Mouse (Mus musculus) heart, embryonic 15.5 days (tissue): ENCODE data around the gene Gm9747. TPM values are rescaled to one million over a fixed set of nuclear protein-coding genes. Genes with fewer than 3 reads are reported as not detected.

Experiments used
- ATAC-seq: fragments of 200-750 bp; cut with Nextera tagmentation; replicated peaks from 2 replicates; pipeline ENCODE4 v1.8.0; 2017; ENCODE audit warnings: low read depth, moderate TSS enrichment; ENCODE audit not compliant: insufficient number of reproducible peaks, insufficient read depth, low FRiP score
- H3K27ac ChIP-seq: fragments of 300-500 bp; sonication (generic); 2 replicates; pipeline ENCODE4 v1.5.1; 2015; ENCODE audit warnings: mild to moderate bottlenecking, inconsistent platforms
- H3K27me3 ChIP-seq: fragments of 300-500 bp; sonication (generic); 2 replicates; pipeline ENCODE4 v1.6.1; 2015; ENCODE audit warnings: inconsistent platforms
- H3K36me3 ChIP-seq: fragments of 300-500 bp; sonication (generic); 2 replicates; pipeline ENCODE4 v1.6.1; 2015; ENCODE audit warnings: mild to moderate bottlenecking, inconsistent platforms
- H3K4me1 ChIP-seq: fragments of 300-500 bp; sonication (generic); replicated peaks from 2 replicates; pipeline ENCODE4 v1.6.1; 2015; ENCODE audit warnings: inconsistent platforms
- H3K4me2 ChIP-seq: fragments of 300-500 bp; sonication (generic); 2 replicates; pipeline ENCODE4 v1.6.1; 2015; ENCODE audit warnings: inconsistent platforms, mild to moderate bottlenecking, moderate library complexity
- H3K4me3 ChIP-seq: fragments of 300-500 bp; sonication (generic); 2 replicates; pipeline ENCODE4 v1.5.1; 2015; ENCODE audit warnings: mild to moderate bottlenecking, inconsistent platforms
- H3K9ac ChIP-seq: fragments of 300-500 bp; sonication (generic); 2 replicates; pipeline ENCODE4 v1.6.1; 2015; ENCODE audit warnings: mild to moderate bottlenecking, inconsistent platforms
- H3K9me3 ChIP-seq: fragments of 300-500 bp; sonication (generic); replicated peaks from 2 replicates; pipeline ENCODE4 v1.6.1; 2016; ENCODE audit warnings: inconsistent platforms
- WGBS: fragments of 180-500 bp; shearing (Covaris S2); methylation state at CpG from one replicate; pipeline ENCODE4 v1.1.7; 2015; ENCODE audit warnings: mixed read lengths; 5-methylcytosine and 5-hydroxymethylcytosine counted together
- polyA plus RNA-seq: library from polyadenylated mRNA; unstranded; fragments of >200 nt; fragmentation: Nextera tagmentation; extraction: Ambion mirVana; gene quantifications from 2 replicates; pipeline ENCODE4 v1.2.1, GENCODE M21; 2015

Gene Gm9747
- 27.1 and 29.3 TPM in 2 replicates for polyA plus RNA-seq

GRCm38 (mm10) chr1:82232812-82233211 lies at the start of gene Gm9747:
Gm9747 (plus strand) TSS chr1:82233112.
- Histone ChIP-seq H3K4me3 (no peak within 1 kb of the TSS), H3K9ac (no peak within 1 kb of the TSS), H3K9me3 (no peaks in the 10 kb centered on the region), H3K36me3 (peaks cover 30% of the 10 kb centered on the region), H3K27ac (no peak within 1 kb of the TSS), H3K4me2 (no peak within 1 kb of the TSS), H3K27me3 (no peaks in the 10 kb centered on the region), H3K4me1 (peaks cover 4% of the 10 kb centered on the region; the same call in 1 of the 2 replicates)
- 94% methylated on average over 3 of the region's 3 CpGs for WGBS
- ATAC-seq: no peak

- H3K36me3 ChIP-seq: no peaks in the 10 kb centered on the region
- no peak overlapping the region for H3K9ac ChIP-seq
- peaks cover 11% of the 10 kb centered on the region; the same call in 1 of the 2 replicates for H3K4me1 ChIP-seq
- 48% methylated on average over 8 of the region's 8 CpGs for WGBS
- no peak overlapping the region for H3K4me3 ChIP-seq
- H3K9me3 ChIP-seq: no peaks in the 10 kb centered on the region
- H3K27me3 ChIP-seq: no peaks in the 10 kb centered on the region
- H3K4me2 ChIP-seq: no peak overlapping the region
- ATAC-seq: no peak
- H3K27ac ChIP-seq: peak overlapping the region; percentile 53
These were observed 48.9 kb upstream of the Gm9747 start for GRCm38 (mm10) chr1:82183913-82184442.

GRCm38 (mm10) chr1:82188549-82189231 lies 44.2 kb upstream of the Gm9747 start:
- Histone ChIP-seq H3K9me3 (no peaks in the 10 kb centered on the region), H3K36me3 (no peaks in the 10 kb centered on the region), H3K4me1 (peaks cover 22% of the 10 kb centered on the region; the same call in 1 of the 2 replicates), H3K27ac (no peak overlapping the region), H3K4me2 (no peak overlapping the region), H3K4me3 (no peak overlapping the region), H3K27me3 (no peaks in the 10 kb centered on the region), H3K9ac (no peak overlapping the region)
- 79% methylated on average over 10 of the region's 10 CpGs for WGBS
- ATAC-seq: no peak

DNA sequence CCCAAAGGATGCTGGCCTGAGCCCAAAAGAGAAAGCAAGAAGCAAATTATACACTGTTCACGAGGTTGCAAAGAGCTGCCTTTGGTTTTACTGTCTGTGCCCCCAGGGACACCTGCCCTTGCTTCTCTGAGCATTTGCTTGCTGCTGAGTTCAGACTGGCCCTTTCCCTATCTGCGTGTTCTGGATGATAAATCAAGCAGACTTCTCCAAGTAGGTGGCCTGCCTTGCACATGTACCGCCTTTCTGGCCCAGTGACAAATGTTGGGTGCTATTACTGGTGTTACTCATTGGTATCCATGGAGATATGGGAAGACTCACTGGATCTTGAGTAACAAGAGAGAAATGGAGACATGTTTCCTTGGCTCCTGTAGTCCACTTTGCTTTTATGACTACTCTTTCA lies 43.4 kb upstream of the Gm9747 start:
- H3K27ac ChIP-seq: no peak overlapping the region
- no peaks in the 10 kb centered on the region for H3K9me3 ChIP-seq
- H3K4me2 ChIP-seq: no peak overlapping the region
- no peaks in the 10 kb centered on the region for H3K27me3 ChIP-seq
- no peak overlapping the region for H3K4me3 ChIP-seq
- H3K36me3 ChIP-seq: no peaks in the 10 kb centered on the region
- ATAC-seq: no peak
- H3K9ac ChIP-seq: no peak overlapping the region
- H3K4me1 ChIP-seq: peaks cover 17% of the 10 kb centered on the region; the same call in 1 of the 2 replicates
- 40% methylated on average over 3 of the region's 3 CpGs for WGBS

- Histone ChIP-seq H3K27ac (no peak overlapping the region), H3K4me1 (peaks cover 12% of the 10 kb centered on the region; the same call in 1 of the 2 replicates), H3K27me3 (no peaks in the 10 kb centered on the region), H3K4me2 (no peak overlapping the region), H3K4me3 (no peak overlapping the region), H3K9ac (no peak overlapping the region), H3K36me3 (no peaks in the 10 kb centered on the region), H3K9me3 (no peaks in the 10 kb centered on the region)
- 46% methylated on average over 3 of the region's 3 CpGs for WGBS
- no peak for ATAC-seq
These were observed 41.3 kb upstream of the Gm9747 start for GRCm38 (mm10) chr1:82191579-82191978.

GRCm38 (mm10) chr1:82199918-82200317 lies 33.0 kb upstream of the Gm9747 start:
- no peaks in the 10 kb centered on the region for H3K27me3 ChIP-seq
- no peak overlapping the region for H3K9ac ChIP-seq
- peak; percentile 79 for ATAC-seq
- H3K27ac ChIP-seq: peak overlapping the region; percentile 89
- no peak overlapping the region for H3K4me3 ChIP-seq
- 3% methylated on average over 1 of the region's 1 CpGs for WGBS
- H3K36me3 ChIP-seq: no peaks in the 10 kb centered on the region
- no peaks in the 10 kb centered on the region for H3K9me3 ChIP-seq
- peak overlapping the region; percentile 45; the same call in 1 of the 2 replicates for H3K4me2 ChIP-seq
- H3K4me1 ChIP-seq: peaks cover 28% of the 10 kb centered on the region

GRCm38 (mm10) chr1:82200636-82201035 lies 32.3 kb upstream of the Gm9747 start:
- 0 out of 2 replicates have a peak overlapping the region, but pooled peaks have one; percentile 2 for H3K4me3 ChIP-seq
- peak; percentile 47; the same call in 1 of the 2 replicates for ATAC-seq
- H3K9ac ChIP-seq: no peak overlapping the region

GRCm38 (mm10) chr1:82207511-82207910 lies 25.4 kb upstream of the Gm9747 start:
- ATAC-seq: no peak
- no peak overlapping the region for H3K4me2 ChIP-seq
- no peak overlapping the region for H3K27ac ChIP-seq
- H3K9ac ChIP-seq: no peak overlapping the region
- no peaks in the 10 kb centered on the region for H3K9me3 ChIP-seq
- no peak overlapping the region for H3K4me3 ChIP-seq
- peaks cover 9% of the 10 kb centered on the region for H3K4me1 ChIP-seq
- H3K36me3 ChIP-seq: no peaks in the 10 kb centered on the region
- H3K27me3 ChIP-seq: no peaks in the 10 kb centered on the region
- WGBS: 49% methylated on average over 5 of the region's 5 CpGs

More at GRCm38 (mm10) chr1:82200636-82201035, 32.3 kb upstream of the Gm9747 start:
- H3K27me3 ChIP-seq: no peaks in the 10 kb centered on the region
- no peaks in the 10 kb centered on the region for H3K9me3 ChIP-seq
- no peaks in the 10 kb centered on the region for H3K36me3 ChIP-seq
- H3K4me1 ChIP-seq: peaks cover 28% of the 10 kb centered on the region
- WGBS: 23% methylated on average over 7 of the region's 7 CpGs
- peak overlapping the region; percentile 89 for H3K27ac ChIP-seq
- H3K4me2 ChIP-seq: peak overlapping the region; percentile 45

GRCm38 (mm10) chr1:82220673-82221396 lies 12.1 kb upstream of the Gm9747 start:
- Histone ChIP-seq H3K4me2 (peak overlapping the region; percentile 28; the same call in 1 of the 2 replicates), H3K27me3 (no peaks in the 10 kb centered on the region), H3K4me3 (no peak overlapping the region), H3K27ac (peak overlapping the region; percentile 32; the same call in 1 of the 2 replicates), H3K9ac (no peak overlapping the region), H3K36me3 (no peaks in the 10 kb centered on the region), H3K4me1 (peaks cover 12% of the 10 kb centered on the region), H3K9me3 (no peaks in the 10 kb centered on the region)
- 0 out of 2 replicates have a peak, but pooled peaks have one; percentile 31 for ATAC-seq
- 34% methylated on average over 12 of the region's 12 CpGs for WGBS

DNA sequence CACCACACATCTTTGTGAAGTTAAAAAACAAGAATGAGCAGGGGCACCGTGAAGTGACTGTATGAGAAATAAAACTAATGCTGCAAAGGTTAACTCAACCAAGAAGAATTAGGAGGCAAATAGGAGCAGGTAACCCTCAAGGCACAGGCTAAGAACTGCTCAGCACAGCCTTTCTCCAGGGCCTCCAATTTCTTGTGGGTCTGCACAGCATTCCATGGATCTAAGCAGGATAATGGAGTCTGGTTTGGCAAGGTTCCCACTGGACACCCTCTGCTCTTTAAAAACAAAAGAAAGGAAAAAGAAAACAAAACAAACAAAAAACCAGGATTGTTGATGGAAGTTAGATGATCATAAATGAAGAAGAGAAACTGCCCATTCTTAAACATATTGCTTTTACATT lies 11.4 kb upstream of the Gm9747 start:
- H3K4me2 ChIP-seq: no peak overlapping the region
- ATAC-seq: no peak
- H3K27ac ChIP-seq: peak overlapping the region; percentile 32; the same call in 1 of the 2 replicates
- no peaks in the 10 kb centered on the region for H3K9me3 ChIP-seq
- no peak overlapping the region for H3K9ac ChIP-seq
- no peak overlapping the region for H3K4me3 ChIP-seq
- H3K4me1 ChIP-seq: peaks cover 12% of the 10 kb centered on the region
- no peaks in the 10 kb centered on the region for H3K27me3 ChIP-seq
- no peaks in the 10 kb centered on the region for H3K36me3 ChIP-seq
- WGBS: 44% methylated on average over 1 of the region's 1 CpGs

GRCm38 (mm10) chr1:82223042-82223795 lies 9.7 kb upstream of the Gm9747 start:
- ATAC-seq: no peak
- no peaks in the 10 kb centered on the region for H3K9me3 ChIP-seq

More at GRCm38 (mm10) chr1:82223042-82223795, 9.7 kb upstream of the Gm9747 start:
- WGBS: 85% methylated on average over 5 of the region's 5 CpGs
- Histone ChIP-seq H3K9ac (no peak overlapping the region), H3K36me3 (no peaks in the 10 kb centered on the region), H3K4me3 (no peak overlapping the region), H3K4me2 (no peak overlapping the region), H3K27ac (no peak overlapping the region), H3K27me3 (no peaks in the 10 kb centered on the region), H3K4me1 (peaks cover 12% of the 10 kb centered on the region)
